Mouse (Mus musculus): ENCODE measurements at regions not wholly inside any gene's neighbourhood (a gene's known extent, or its start where the extent isn't known, plus 50 kb on each side); places are given as distances from the start of the nearest gene placed in this dataset.

DNA sequence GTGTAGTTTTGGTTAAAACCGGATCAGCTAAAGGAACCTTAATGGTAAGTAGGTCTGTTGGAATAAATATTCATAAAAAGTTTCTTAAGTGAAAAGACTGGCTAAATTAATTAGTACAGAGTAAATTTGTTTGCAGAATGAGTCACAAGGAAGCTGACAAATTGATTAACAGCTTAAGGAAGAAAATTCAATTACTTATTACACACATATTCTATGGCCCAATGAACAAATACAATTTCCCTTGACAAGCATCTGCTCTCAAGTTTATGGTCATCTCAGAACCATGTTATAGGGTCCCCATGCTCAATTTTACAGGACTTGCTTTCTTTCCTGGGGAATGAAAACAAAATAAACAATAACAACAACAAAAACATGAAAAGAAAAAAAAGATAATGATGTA lies 231.4 kb upstream of the Frg1 start:
- Histone ChIP-seq H3K4me3 (ENCODE audit: low read length) (no peak overlapping the region), H3K27me3 (ENCODE audit: control insufficient read depth, insufficient read depth, low read length) (no peaks in the 10 kb centered on the region), H3K27ac (ENCODE audit: low read depth, low read length) (no peak overlapping the region), H3K4me1 (ENCODE audit: control insufficient read depth, insufficient read depth, low read length) (no peaks in the 10 kb centered on the region), H3K9ac (ENCODE audit: low read depth, low read length) (no peak overlapping the region), H3K4me2 (replicated peaks; ENCODE audit: low read depth, low read length) (no peak overlapping the region), H3K36me3 (ENCODE audit: control insufficient read depth, insufficient read depth, low read length) (no peaks in the 10 kb centered on the region), H3K9me3 (ENCODE audit: control insufficient read depth, low read length) (no peaks in the 10 kb centered on the region)
- WGBS = 92% methylated on average over 1 of the region's 1 CpGs
- ATAC-seq (ENCODE audit: low FRiP score, low TSS enrichment) = no peak

DNA sequence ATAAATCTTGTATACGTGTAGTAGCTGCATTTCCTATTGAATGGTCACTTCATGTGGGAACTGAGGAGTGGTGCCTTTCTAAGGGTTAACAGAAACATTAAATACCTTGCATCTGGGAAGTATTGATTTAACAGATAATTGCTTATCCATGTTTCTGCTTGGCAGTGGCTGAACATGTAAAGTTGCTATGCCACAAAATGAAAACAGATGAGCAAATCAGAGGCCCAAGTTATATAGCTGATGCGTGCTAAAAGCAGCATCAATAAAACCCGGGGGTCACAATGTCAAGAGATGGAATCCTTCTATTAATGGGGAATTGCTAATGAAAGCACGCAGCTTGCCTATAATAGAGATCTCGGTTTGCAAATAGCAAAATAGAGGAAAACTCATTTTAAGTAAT lies 227.8 kb upstream of the Frg1 start:
- Histone ChIP-seq H3K9me3 (ENCODE audit: control insufficient read depth, low read length) (no peaks in the 10 kb centered on the region), H3K4me3 (ENCODE audit: low read length) (no peak overlapping the region), H3K36me3 (ENCODE audit: control insufficient read depth, insufficient read depth, low read length) (no peaks in the 10 kb centered on the region), H3K4me1 (ENCODE audit: control insufficient read depth, insufficient read depth, low read length) (no peaks in the 10 kb centered on the region), H3K27ac (ENCODE audit: low read depth, low read length) (no peak overlapping the region), H3K27me3 (ENCODE audit: control insufficient read depth, insufficient read depth, low read length) (no peaks in the 10 kb centered on the region), H3K4me2 (replicated peaks; ENCODE audit: low read depth, low read length) (no peak overlapping the region), H3K9ac (ENCODE audit: low read depth, low read length) (no peak overlapping the region)
- no peak for ATAC-seq (ENCODE audit: low FRiP score, low TSS enrichment)
- WGBS = 82% methylated on average over 5 of the region's 5 CpGs

DNA sequence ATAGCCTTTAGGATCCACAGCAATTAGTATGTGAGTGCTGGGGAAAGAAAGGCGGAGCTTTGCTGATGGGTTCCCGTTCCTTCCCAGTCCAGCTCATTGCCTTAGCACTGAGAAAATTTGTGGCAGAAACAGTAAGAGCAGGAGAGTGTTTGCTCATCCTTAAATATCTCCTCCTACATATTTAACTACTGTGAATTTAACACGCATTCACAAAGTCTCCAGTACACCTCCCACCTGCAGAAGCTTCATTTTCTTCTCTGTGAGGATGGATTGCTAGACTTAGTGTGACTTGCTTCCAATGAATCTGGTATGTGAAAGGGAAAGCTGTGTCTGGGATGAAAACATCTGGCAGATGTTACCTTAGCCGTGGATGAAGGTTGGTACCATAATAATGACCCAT lies 207.0 kb upstream of the Frg1 start:
- no peaks in the 10 kb centered on the region for H3K4me1 ChIP-seq (ENCODE audit: control insufficient read depth, insufficient read depth, low read length)
- no peak overlapping the region for H3K4me2 ChIP-seq (replicated peaks; ENCODE audit: low read depth, low read length)
- H3K9ac ChIP-seq (ENCODE audit: low read depth, low read length) = no peak overlapping the region
- H3K27me3 ChIP-seq (ENCODE audit: control insufficient read depth, insufficient read depth, low read length) = no peaks in the 10 kb centered on the region
- no peak overlapping the region for H3K4me3 ChIP-seq (ENCODE audit: low read length)
- H3K27ac ChIP-seq (ENCODE audit: low read depth, low read length) = no peak overlapping the region
- no peaks in the 10 kb centered on the region for H3K9me3 ChIP-seq (ENCODE audit: control insufficient read depth, low read length)
- WGBS = 59% methylated on average over 4 of the region's 4 CpGs
- H3K36me3 ChIP-seq (ENCODE audit: control insufficient read depth, insufficient read depth, low read length) = no peaks in the 10 kb centered on the region
- ATAC-seq (ENCODE audit: low FRiP score, low TSS enrichment) = no peak

DNA sequence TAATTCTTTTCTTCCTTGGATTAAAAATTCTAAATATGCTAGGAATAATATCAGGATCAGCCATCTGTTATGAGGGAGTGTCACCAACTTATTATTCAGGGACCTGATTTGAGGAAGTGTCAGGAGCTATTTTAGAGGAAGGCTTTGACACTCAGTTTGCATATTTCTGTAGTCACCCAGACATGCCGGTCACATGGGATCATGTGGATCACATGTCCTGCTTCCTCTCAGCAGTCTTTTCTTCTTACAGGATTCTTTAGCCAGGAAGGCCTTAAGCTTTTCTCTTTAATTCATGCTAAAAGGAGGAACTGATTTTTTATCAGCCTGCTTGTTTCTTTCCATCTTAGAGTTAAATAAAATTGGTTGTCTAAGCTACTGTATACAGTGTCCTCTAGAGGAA lies 183.4 kb upstream of the Frg1 start:
- 88% methylated on average over 1 of the region's 1 CpGs for WGBS
- Histone ChIP-seq H3K4me3 (ENCODE audit: low read length) (no peak overlapping the region), H3K9me3 (ENCODE audit: control insufficient read depth, low read length) (no peaks in the 10 kb centered on the region), H3K27me3 (ENCODE audit: control insufficient read depth, insufficient read depth, low read length) (no peaks in the 10 kb centered on the region), H3K9ac (ENCODE audit: low read depth, low read length) (no peak overlapping the region), H3K36me3 (ENCODE audit: control insufficient read depth, insufficient read depth, low read length) (no peaks in the 10 kb centered on the region), H3K4me2 (replicated peaks; ENCODE audit: low read depth, low read length) (no peak overlapping the region), H3K27ac (ENCODE audit: low read depth, low read length) (no peak overlapping the region), H3K4me1 (ENCODE audit: control insufficient read depth, insufficient read depth, low read length) (no peaks in the 10 kb centered on the region)
- no peak for ATAC-seq (ENCODE audit: low FRiP score, low TSS enrichment)

DNA sequence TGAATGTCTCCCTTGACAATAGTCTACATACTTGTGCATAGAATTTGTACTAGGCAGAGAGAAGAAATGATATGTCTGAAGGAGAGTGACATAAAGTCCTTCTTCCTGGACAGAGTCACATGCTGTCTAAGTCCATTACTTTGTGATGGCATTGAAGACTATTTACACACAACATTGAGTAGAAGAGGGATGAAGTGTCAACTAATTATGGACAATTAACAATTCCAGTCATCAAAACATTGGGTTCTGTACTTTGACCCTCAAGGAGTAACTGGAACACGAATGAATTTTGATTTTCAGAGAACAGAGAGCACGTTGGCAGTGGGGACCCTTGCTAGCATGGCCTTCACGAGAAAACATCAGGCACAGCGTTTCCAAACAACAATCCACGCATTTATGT lies 177.6 kb upstream of the Frg1 start:
- no peak overlapping the region for H3K4me2 ChIP-seq (replicated peaks; ENCODE audit: low read depth, low read length)
- ATAC-seq (ENCODE audit: low FRiP score, low TSS enrichment) = no peak
- WGBS = 86% methylated on average over 5 of the region's 5 CpGs
- no peaks in the 10 kb centered on the region for H3K27me3 ChIP-seq (ENCODE audit: control insufficient read depth, insufficient read depth, low read length)
- no peaks in the 10 kb centered on the region for H3K9me3 ChIP-seq (ENCODE audit: control insufficient read depth, low read length)
- no peak overlapping the region for H3K4me3 ChIP-seq (ENCODE audit: low read length)
- H3K27ac ChIP-seq (ENCODE audit: low read depth, low read length) = no peak overlapping the region
- H3K4me1 ChIP-seq (ENCODE audit: control insufficient read depth, insufficient read depth, low read length) = no peaks in the 10 kb centered on the region
- no peak overlapping the region for H3K9ac ChIP-seq (ENCODE audit: low read depth, low read length)
- H3K36me3 ChIP-seq (ENCODE audit: control insufficient read depth, insufficient read depth, low read length) = no peaks in the 10 kb centered on the region

DNA sequence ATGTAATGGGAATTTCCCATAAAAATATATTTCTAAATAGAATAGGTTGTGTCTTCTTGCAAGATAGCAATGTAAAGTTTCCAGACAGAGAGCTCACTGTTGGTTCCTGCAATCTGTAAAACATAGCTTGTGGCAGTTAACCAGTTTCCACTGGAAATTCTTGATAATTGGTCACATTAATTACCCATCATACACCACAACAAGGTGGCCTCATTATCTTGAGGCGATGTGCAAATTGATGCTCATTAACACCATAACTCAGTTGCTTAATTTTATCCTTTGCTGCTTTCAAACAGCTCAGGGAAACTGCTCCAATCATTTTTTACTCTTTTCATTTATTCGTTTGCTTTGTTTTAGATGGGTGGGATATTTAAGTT lies 176.8 kb upstream of the Frg1 start:
- Histone ChIP-seq H3K4me2 (replicated peaks; ENCODE audit: low read depth, low read length) (no peak overlapping the region), H3K4me3 (ENCODE audit: low read length) (no peak overlapping the region), H3K9me3 (ENCODE audit: control insufficient read depth, low read length) (no peaks in the 10 kb centered on the region), H3K4me1 (ENCODE audit: control insufficient read depth, insufficient read depth, low read length) (no peaks in the 10 kb centered on the region), H3K27me3 (ENCODE audit: control insufficient read depth, insufficient read depth, low read length) (no peaks in the 10 kb centered on the region), H3K27ac (ENCODE audit: low read depth, low read length) (no peak overlapping the region), H3K36me3 (ENCODE audit: control insufficient read depth, insufficient read depth, low read length) (no peaks in the 10 kb centered on the region), H3K9ac (ENCODE audit: low read depth, low read length) (no peak overlapping the region)
- no peak for ATAC-seq (ENCODE audit: low FRiP score, low TSS enrichment)
- 82% methylated on average over 2 of the region's 2 CpGs for WGBS

DNA sequence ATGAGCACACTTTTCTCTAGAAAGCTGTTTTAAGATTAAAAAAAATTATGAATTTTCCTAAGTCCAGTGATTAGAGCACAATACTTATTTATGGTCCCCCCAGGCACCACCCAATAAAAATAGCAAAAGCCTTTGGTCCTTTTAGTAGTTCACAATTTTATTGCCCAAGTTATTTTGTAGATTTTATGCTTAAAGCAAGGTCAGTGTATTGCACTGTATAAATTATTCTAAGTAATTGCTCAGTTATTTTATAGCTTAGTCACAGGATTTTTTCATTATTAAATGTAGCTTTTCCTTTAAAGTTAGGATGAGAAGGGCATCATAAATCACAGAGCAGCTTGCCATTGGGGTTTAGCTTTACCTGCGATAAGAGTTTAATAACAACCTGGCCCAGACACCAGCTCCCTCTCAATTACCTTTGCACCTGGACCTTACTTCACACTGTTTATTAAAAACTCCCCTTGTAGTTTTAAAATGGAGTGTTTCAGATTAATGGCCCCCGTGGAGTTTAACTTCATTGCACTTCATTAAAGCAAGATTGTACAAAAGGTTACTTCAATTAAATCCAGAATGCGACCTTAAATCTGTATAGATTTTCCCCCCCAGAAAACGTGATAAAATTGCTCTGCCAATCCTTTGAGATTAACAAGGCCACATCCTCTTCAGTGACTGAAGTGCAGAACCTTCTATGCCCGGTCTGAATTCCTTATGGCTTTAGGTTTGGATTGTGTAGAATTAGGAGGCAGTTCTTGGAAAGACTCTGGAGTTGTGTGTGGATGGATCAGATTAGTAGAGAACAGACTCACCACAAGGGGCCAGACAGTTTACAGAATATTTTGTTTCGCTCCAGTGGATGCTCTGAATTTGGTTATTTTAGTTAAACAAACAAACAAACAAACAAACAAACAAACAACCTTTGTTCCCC lies 176.1 kb upstream of the Frg1 start:
- Histone ChIP-seq H3K4me3 (ENCODE audit: low read length) (no peak overlapping the region), H3K27ac (ENCODE audit: low read depth, low read length) (no peak overlapping the region), H3K36me3 (ENCODE audit: control insufficient read depth, insufficient read depth, low read length) (no peaks in the 10 kb centered on the region), H3K9me3 (ENCODE audit: control insufficient read depth, low read length) (no peaks in the 10 kb centered on the region), H3K27me3 (ENCODE audit: control insufficient read depth, insufficient read depth, low read length) (no peaks in the 10 kb centered on the region), H3K9ac (ENCODE audit: low read depth, low read length) (no peak overlapping the region), H3K4me2 (replicated peaks; ENCODE audit: low read depth, low read length) (no peak overlapping the region), H3K4me1 (ENCODE audit: control insufficient read depth, insufficient read depth, low read length) (no peaks in the 10 kb centered on the region)
- 67% methylated on average over 6 of the region's 6 CpGs for WGBS
- ATAC-seq (ENCODE audit: low FRiP score, low TSS enrichment) = no peak

DNA sequence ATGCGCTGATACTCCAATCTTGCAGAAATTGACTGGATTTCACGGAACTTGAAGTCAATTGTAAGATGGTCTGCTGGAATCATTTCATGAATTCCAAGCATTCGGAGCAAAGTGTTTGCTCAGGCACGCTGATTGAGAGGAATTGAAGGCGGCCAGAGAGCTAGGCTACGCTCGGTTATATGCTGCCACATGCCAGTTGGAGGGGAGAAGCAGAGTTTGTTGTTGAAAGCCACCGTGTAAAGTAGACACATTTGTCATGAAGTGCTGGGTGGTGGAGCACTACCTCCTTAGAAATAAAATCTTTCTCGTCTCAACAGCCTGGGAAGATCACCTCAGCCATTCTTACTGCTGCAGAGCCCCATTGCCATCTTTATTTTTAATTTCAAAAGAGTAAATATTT lies 175.3 kb upstream of the Frg1 start:
- no peak for ATAC-seq (ENCODE audit: low FRiP score, low TSS enrichment)
- H3K27me3 ChIP-seq (ENCODE audit: control insufficient read depth, insufficient read depth, low read length) = no peaks in the 10 kb centered on the region
- no peak overlapping the region for H3K27ac ChIP-seq (ENCODE audit: low read depth, low read length)
- no peaks in the 10 kb centered on the region for H3K9me3 ChIP-seq (ENCODE audit: control insufficient read depth, low read length)
- H3K4me2 ChIP-seq (replicated peaks; ENCODE audit: low read depth, low read length) = no peak overlapping the region
- no peak overlapping the region for H3K9ac ChIP-seq (ENCODE audit: low read depth, low read length)
- WGBS = 72% methylated on average over 9 of the region's 9 CpGs
- H3K4me3 ChIP-seq (ENCODE audit: low read length) = no peak overlapping the region
- no peaks in the 10 kb centered on the region for H3K4me1 ChIP-seq (ENCODE audit: control insufficient read depth, insufficient read depth, low read length)
- no peaks in the 10 kb centered on the region for H3K36me3 ChIP-seq (ENCODE audit: control insufficient read depth, insufficient read depth, low read length)

DNA sequence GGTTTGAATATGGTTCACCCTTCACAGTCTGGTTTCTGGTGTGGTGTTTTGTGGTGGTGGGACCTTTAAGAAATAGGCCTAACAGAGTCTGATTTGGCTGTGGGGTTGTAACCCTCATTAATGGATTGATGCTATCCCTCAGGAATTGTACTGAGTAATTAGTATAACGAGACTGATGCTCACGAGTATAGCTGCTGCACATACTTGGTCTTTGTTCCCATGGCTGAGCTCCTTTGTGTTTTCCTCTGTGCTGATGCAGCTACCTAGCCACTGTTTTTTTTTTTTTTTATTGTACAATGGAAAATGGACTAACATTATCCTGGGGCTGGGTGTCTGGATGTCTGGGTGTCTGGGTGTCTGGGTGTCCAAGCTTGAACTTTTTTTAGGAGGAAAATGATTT lies 171.3 kb upstream of the Frg1 start:
- Histone ChIP-seq H3K9ac (ENCODE audit: low read depth, low read length) (no peak overlapping the region), H3K4me3 (ENCODE audit: low read length) (no peak overlapping the region), H3K27me3 (ENCODE audit: control insufficient read depth, insufficient read depth, low read length) (no peaks in the 10 kb centered on the region), H3K9me3 (ENCODE audit: control insufficient read depth, low read length) (no peaks in the 10 kb centered on the region), H3K27ac (ENCODE audit: low read depth, low read length) (no peak overlapping the region), H3K36me3 (ENCODE audit: control insufficient read depth, insufficient read depth, low read length) (no peaks in the 10 kb centered on the region), H3K4me1 (ENCODE audit: control insufficient read depth, insufficient read depth, low read length) (no peaks in the 10 kb centered on the region), H3K4me2 (replicated peaks; ENCODE audit: low read depth, low read length) (no peak overlapping the region)
- ATAC-seq (ENCODE audit: low FRiP score, low TSS enrichment) = no peak
- WGBS = 69% methylated on average over 2 of the region's 2 CpGs
